Mouse (Mus musculus) spleen, adult 18-20 months (tissue): Measurements from ENCODE around the gene Glp2r.
A peak's percentile ranks its signal among the peaks of the same experiment; 100 is the strongest.

Experiments used
- DNase-seq, 2 experiments: peaks; one replicate each; pipeline ENCODE4 v3.0.0; 2022; ENCODE audit warnings: mixed read lengths in 2 of 2

The Glp2r gene

GRCm38 (mm10) chr11:67727095-67727494 is 43.9 kb downstream of the Glp2r start:
- no peak for DNase-seq

DNA sequence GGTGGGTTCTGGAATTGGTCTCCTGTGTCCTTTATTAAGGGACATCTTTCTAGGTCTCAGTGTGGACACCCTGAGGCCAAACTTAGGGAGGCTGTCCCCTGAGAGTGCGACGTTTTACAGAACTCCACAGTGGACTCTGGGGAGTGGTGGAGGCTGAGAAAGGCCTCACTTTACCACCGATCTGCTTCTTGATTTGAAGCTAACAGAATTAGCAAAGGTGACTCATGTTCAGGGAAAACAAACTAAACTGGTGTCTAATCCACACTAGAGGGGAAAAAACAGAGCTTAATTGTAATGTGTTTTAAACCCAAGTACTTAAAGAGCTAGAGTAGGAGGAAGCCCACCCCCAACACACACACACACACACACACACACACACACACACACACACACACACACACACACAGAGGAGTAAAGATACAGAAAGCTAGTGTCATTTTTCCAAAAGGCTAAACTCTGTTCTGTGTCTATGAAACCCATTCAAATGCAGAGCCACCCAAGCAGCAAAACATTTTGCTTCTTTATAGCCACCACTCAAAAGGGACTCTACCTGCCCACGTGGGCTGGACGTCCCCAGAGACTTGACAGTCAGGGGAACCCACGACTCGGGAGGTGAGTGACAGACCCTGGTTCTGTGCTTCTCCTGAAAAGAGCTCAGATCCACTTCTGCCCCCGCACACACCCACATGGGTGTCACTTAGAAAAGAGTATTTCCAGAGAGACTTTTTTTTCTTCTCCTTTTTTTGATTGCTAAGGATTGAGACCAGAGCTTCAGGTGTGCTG is 47.5 kb downstream of the Glp2r start:
- DNase-seq: no peak

GRCm38 (mm10) chr11:67722399-67723156 is 48.4 kb downstream of the Glp2r start:
- DNase-seq: no peak

GRCm38 (mm10) chr11:67721485-67721884 is 49.5 kb downstream of the Glp2r start:
- DNase-seq: no peak

- no peak for DNase-seq
Observed at GRCm38 (mm10) chr11:67715382-67715781, 55.6 kb downstream of the Glp2r start.

- DNase-seq: no peak
Observed at GRCm38 (mm10) chr11:67712976-67713375, 58.0 kb downstream of the Glp2r start.

GRCm38 (mm10) chr11:67694703-67695376 is 76.1 kb downstream of the Glp2r start, which contains the start of gene Rcvrn:
Rcvrn (plus strand) TSS chr11:67695326.
- no peak for DNase-seq

GRCm38 (mm10) chr11:67686109-67686508 is 84.8 kb downstream of the Glp2r start:
- no peak for DNase-seq

DNA sequence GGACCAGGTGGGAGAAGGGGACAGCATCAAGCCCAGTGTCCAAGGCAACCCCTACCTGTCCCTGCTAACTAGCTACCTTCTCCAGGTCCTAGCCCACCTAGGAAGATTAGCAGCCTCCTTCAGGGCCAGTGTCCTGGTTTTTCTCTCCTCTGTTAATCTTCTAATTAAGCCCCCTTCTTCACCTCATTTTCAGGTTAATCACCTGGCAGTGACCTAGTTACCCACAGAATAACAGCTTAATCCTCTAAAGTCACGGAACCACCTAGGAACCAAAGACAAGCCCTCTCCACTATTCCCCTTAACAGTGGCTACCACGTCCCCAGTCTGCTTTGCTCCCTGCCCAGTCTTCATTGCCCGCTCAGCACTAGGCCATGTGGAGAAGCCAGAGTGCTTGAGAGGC is 89.1 kb downstream of the Glp2r start:
- DNase-seq: no peak

DNA sequence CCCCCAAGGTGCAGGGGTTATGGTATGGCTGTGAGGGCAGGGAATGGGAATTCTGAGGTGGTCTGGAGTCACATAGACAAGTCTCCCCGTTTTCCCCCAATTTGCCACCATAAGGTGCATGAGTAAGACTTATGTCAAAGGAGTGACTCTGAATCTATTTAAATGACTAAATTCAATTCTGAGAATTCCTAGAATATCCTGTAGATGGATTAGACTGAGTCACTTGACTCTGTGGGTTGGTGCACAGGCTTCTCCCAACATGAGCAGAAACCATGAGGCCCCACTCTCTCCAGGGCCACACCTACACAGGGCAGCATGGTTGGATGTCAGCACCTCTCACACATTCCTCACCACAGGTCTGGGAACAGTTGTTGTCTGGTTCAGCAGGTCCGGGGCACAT is 91.0 kb downstream of the Glp2r start:
- no peak for DNase-seq

GRCm38 (mm10) chr11:67679300-67679699 is 91.7 kb downstream of the Glp2r start:
- no peak for DNase-seq

DNA sequence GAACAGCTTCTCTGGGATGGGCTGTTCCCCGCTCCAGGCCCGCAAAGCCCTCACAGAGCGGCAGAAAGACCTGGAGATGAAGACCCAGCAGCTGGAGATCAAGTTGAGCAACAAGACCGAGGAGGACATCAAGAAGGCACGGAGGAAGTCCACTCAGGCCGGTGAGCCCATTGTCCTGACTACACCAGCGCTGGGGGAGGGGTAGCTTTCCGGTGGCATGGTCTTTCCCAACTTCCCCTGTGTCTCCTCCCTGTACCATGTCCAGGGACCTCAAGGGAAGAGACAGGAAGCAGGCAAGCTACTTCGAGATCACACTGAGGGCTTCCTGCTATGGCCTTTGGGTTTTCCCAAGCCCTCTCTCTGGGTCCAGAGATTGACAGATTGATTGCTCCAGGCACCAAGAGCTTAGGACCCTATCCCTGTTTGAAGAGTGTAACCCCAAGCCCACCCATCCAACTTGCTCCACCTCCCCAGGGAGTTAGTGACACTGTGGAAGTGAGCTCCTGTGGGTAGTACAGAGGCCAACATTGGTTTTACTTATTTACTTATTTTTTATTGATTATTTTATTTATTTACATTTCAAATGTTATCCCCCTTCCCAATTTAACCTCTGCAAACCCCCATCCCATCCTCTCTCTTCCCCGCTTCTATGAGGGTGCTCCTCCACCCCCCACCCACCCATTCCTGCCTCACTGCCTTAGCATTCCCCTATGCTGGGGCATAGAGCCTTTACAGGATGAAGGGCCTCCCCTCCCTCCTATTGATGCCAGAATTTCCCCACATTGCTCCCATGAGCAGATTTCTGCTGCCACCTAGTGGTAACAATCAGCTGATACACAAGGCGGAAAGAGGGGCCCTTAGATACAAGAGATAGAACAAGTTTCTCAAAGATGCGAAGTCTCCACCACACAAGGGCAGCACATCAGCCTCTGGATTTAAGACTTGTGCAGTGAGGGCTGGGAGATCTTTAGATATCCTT is 95.1 kb downstream of the Glp2r start:
- peak in 1 of 2 experiments; percentile 28 for DNase-seq

GRCm38 (mm10) chr11:67672140-67672539 is 98.8 kb downstream of the Glp2r start:
- DNase-seq: no peak

DNA sequence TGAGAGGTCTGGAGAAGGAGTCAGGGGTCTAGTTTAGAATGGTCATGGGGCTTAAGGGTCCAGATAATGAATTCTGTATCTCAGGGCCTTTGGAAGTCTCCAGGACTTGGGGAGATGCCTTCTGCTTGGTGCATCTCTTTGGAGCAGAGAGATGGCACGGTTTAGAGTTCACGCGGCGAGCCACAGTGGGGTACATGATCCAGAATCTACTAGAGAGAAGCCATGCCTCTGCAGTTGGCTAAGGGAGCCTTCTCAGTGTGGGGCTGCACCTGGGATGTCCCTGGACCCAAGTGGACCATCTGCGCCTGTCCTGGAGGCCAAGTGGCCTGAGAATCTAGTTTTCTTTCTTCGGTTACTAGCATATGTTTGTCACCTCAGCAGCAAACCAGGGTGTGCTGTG is 100.9 kb downstream of the Glp2r start:
- DNase-seq: no peak

GRCm38 (mm10) chr11:67668460-67669007 is 102.4 kb downstream of the Glp2r start:
- DNase-seq: no peak

DNA sequence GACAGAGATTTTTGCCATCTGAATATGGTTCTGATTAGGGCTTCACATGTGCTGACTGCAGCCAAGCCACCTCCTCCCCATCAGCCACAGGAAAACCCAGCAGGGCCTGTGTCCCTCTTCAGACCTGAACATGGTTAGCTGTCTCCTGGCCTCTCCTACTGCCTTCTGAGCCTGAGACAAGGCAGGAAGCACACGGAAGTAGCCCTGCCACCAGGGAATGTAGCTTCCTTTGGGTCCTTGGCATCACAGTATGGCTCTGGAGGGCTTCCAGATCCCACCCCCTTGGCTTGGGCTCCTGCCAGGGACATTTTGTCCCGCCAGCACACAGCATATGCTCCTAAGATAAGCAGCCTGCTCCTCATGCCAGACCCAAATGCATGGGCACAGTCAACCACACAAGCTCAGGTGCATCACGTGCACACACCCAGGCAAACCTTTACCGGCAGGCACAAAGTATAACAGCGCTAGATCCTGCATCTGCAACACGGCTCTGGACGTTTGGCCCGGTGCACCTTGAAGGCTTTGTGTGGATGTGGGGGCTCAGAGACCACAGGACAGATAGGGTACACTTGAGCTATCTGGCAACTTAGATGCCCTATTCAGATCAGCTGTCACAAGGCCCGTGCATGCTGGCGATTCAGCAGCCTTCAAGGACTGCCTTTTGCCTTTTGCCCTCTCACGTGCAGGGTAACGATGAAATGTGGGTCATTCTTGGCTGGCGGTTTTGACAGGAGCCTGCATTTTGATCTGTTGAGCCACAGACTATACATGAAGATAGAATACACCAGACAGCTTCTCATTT is 103.2 kb downstream of the Glp2r start:
- DNase-seq: no peak

- no peak for DNase-seq
Observed at GRCm38 (mm10) chr11:67666129-67666528, 104.8 kb downstream of the Glp2r start.

- no peak for DNase-seq
Observed at GRCm38 (mm10) chr11:67664918-67665317, 106.0 kb downstream of the Glp2r start.

GRCm38 (mm10) chr11:67664261-67664660 is 106.7 kb downstream of the Glp2r start:
- DNase-seq: no peak

GRCm38 (mm10) chr11:67663437-67663836 is 107.5 kb downstream of the Glp2r start:
- DNase-seq: no peak

DNA sequence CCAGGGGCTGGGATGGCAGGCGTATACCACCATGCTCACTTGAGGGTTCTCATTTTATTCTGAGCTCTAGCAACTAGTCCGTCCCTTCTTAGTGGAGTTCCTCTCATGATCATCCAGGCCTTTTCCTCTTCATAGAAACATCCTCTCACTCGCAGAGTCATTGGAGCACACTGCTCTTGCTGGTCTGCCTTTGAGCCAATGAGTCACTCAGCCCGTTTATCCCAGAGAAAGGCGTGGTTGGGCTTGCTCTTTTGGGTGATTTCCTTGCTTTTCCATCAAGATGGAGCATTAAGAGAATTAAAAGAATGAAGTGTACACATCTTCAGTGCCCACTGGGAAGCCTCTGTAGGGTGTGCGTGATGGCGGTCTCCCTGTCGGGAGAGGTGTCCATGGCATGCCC is 109.5 kb downstream of the Glp2r start:
- DNase-seq: no peak
